24 mouse cellular contexts compared by ENCODE assay signal in genomic region chr3:119419745-119420144, GRCm38 (mm10).
DNase-seq lines count a peak whose midpoint lies in the region; ATAC-seq and TF ChIP-seq lines count a peak whose summit lies in the region.
"Had no signal": no experiment of that assay in that cellular context is flagged by ENCODE, and none has a peak within 500 bp of the region (broad histone marks: within the 10 kb centered on the region; RNA-seq: fewer than 3 reads in every experiment).

No protein-coding gene starts in this region.

- H3K9me3 ChIP-seq in forebrain, embryonic 14.5 days (replicated peaks; ENCODE audit: control insufficient read depth, low read length), result no peaks in the 10 kb centered on the region
- no peaks in the 10 kb centered on the region for H3K9me3 ChIP-seq in forebrain, embryonic 11.5 days (ENCODE audit: control insufficient read depth, low read length)
- no peaks in the 10 kb centered on the region for H3K9me3 ChIP-seq in forebrain, postnatal 0 days (ENCODE audit: low read length)
- H3K9me3 ChIP-seq: midbrain, embryonic 15.5 days; stomach, embryonic 15.5 days had no signal

- no peak for TF ChIP-seq CTCF in brain, embryonic 14.5 days (IDR thresholded peaks at IDR 0.05; ENCODE audit: borderline replicate concordance, extremely low read depth, insufficient read depth, insufficient read length)
- no peak for TF ChIP-seq CTCF in forebrain, postnatal 0 days (IDR thresholded peaks at IDR 0.05; ENCODE audit: low read depth)

- H3K4me3 ChIP-seq in forebrain, embryonic 14.5 days (ENCODE audit: low read depth, low read length), result no peak overlapping the region
- no peak overlapping the region for H3K4me3 ChIP-seq in forebrain, embryonic 11.5 days (ENCODE audit: low read depth, low read length)
- H3K4me3 ChIP-seq in forebrain, postnatal 0 days (ENCODE audit: low read depth, low read length), result no peak overlapping the region
- H3K4me3 ChIP-seq: gastrocnemius, adult 2 months; limb, embryonic 13.5 days; liver, embryonic 13.5 days; midbrain, embryonic 15.5 days; stomach, embryonic 15.5 days had no signal

- H3K4me2 ChIP-seq in forebrain, embryonic 14.5 days (ENCODE audit: low read length), result no peak overlapping the region
- no peak overlapping the region for H3K4me2 ChIP-seq in forebrain, embryonic 11.5 days (ENCODE audit: low read depth, low read length, severe bottlenecking)
- H3K4me2 ChIP-seq in forebrain, postnatal 0 days (ENCODE audit: low read depth), result no peak overlapping the region
- H3K4me2 ChIP-seq: heart, embryonic 11.5 days; hindbrain, embryonic 14.5 days; limb, embryonic 13.5 days; liver, embryonic 13.5 days; midbrain, embryonic 15.5 days; stomach, embryonic 15.5 days had no signal

- no peak overlapping the region; the same call in 1 of the 2 replicates for H3K27ac ChIP-seq in forebrain, embryonic 14.5 days (ENCODE audit: low read depth, low read length)
- no peak overlapping the region for H3K27ac ChIP-seq in forebrain, embryonic 11.5 days (ENCODE audit: low read depth, low read length)
- H3K27ac ChIP-seq in forebrain, postnatal 0 days (ENCODE audit: low read depth, low read length), result 0 out of 2 replicates have a peak overlapping the region, but pooled peaks have one; percentile 2
- H3K27ac ChIP-seq: gastrocnemius, adult 2 months; hindbrain, embryonic 14.5 days; limb, embryonic 13.5 days; liver, embryonic 13.5 days; midbrain, embryonic 15.5 days; stomach, embryonic 15.5 days had no signal

- no peak overlapping the region for H3K9ac ChIP-seq in forebrain, embryonic 14.5 days (ENCODE audit: low read length)
- H3K9ac ChIP-seq in forebrain, embryonic 11.5 days (ENCODE audit: low read length), result no peak overlapping the region
- H3K9ac ChIP-seq in forebrain, postnatal 0 days, result no peak overlapping the region
- H3K9ac ChIP-seq: hindbrain, embryonic 14.5 days; limb, embryonic 13.5 days; liver, embryonic 13.5 days; midbrain, embryonic 15.5 days; stomach, embryonic 15.5 days had no signal

- DNase-seq in forebrain, embryonic 14.5 days (ENCODE audit: low spot score), result peak; percentile 39
- no peak for DNase-seq in forebrain, embryonic 11.5 days (ENCODE audit: low spot score)
- DNase-seq in left cerebral cortex, postnatal 4 days, result peak; percentile 13
- no peak for DNase-seq in left cerebral cortex, postnatal 25 days (ENCODE audit: low spot score in 2 of 2)
- peak; percentile 70 for DNase-seq in brain, embryonic 14.5 days (ENCODE audit: low read depth)
- no peak for DNase-seq in forebrain, postnatal 0 days
- DNase-seq: adrenal gland, adult 8-10 months; B cell, adult 2 months; cerebellum, adult 9-10 months; gastrocnemius, adult 2 months; gastrocnemius, postnatal 36 days; heart, adult 18-20 months; heart, postnatal 36 days; kidney, adult 18-20 months; kidney, postnatal 4 days; liver, embryonic 13.5 days; lung, adult 18-20 months had no signal

- WGBS in forebrain, embryonic 14.5 days, result 60% methylated on average over 2 of the region's 2 CpGs
- 90% methylated on average over 2 of the region's 2 CpGs for whole genome bisulfite sequencing in forebrain, embryonic 11.5 days
- WGBS in forebrain, postnatal 0 days, result 37% methylated on average over 2 of the region's 2 CpGs

- intact Hi-C loops in left cerebral cortex, postnatal 4 days (cut with DNase I), result no loop called here
- intact Hi-C loops in left cerebral cortex, postnatal 25 days (cut with DNase I), result no loop called here

- H3K27me3 ChIP-seq in forebrain, embryonic 14.5 days (replicated peaks; ENCODE audit: control insufficient read depth, insufficient read depth, low read length), result no peaks in the 10 kb centered on the region
- H3K27me3 ChIP-seq in forebrain, embryonic 11.5 days (ENCODE audit: control insufficient read depth, insufficient read depth, low read length), result no peaks in the 10 kb centered on the region
- H3K27me3 ChIP-seq in forebrain, postnatal 0 days (ENCODE audit: insufficient read depth, low read length), result no peaks in the 10 kb centered on the region
- H3K27me3 ChIP-seq: limb, embryonic 13.5 days; liver, embryonic 13.5 days; midbrain, embryonic 15.5 days; stomach, embryonic 15.5 days had no signal

- no peaks in the 10 kb centered on the region for H3K36me3 ChIP-seq in forebrain, embryonic 14.5 days (ENCODE audit: control insufficient read depth, insufficient read depth, low read length)
- no peaks in the 10 kb centered on the region for H3K36me3 ChIP-seq in forebrain, embryonic 11.5 days (ENCODE audit: control insufficient read depth, insufficient read depth, low read length)
- H3K36me3 ChIP-seq in forebrain, postnatal 0 days (ENCODE audit: insufficient read depth), result no peaks in the 10 kb centered on the region
- H3K36me3 ChIP-seq: limb, embryonic 13.5 days; liver, embryonic 13.5 days; midbrain, embryonic 15.5 days; stomach, embryonic 15.5 days had no signal

- ATAC-seq in forebrain, embryonic 14.5 days, result peak; percentile 69
- no peak for ATAC-seq in forebrain, embryonic 11.5 days (replicated peaks; ENCODE audit: low FRiP score)
- no peak for ATAC-seq in forebrain, postnatal 0 days
- ATAC-seq: activated CD4-positive, CD25-positive, alpha-beta regulatory T cell, adult 4 months; lung, postnatal 0 days; midbrain, embryonic 15.5 days had no signal

- peaks cover 11% of the 10 kb centered on the region; the same call in 1 of the 2 replicates for H3K4me1 ChIP-seq in forebrain, embryonic 14.5 days (ENCODE audit: control insufficient read depth, insufficient read depth, low read length)
- H3K4me1 ChIP-seq in forebrain, embryonic 11.5 days (replicated peaks; ENCODE audit: control insufficient read depth, insufficient read depth, low read length), result no peaks in the 10 kb centered on the region
- no peaks in the 10 kb centered on the region for H3K4me1 ChIP-seq in forebrain, postnatal 0 days (ENCODE audit: insufficient read depth)
- H3K4me1 ChIP-seq: limb, embryonic 13.5 days; liver, embryonic 13.5 days; midbrain, embryonic 15.5 days; stomach, embryonic 15.5 days had no signal

- TF ChIP-seq POLR2A in brain, embryonic 14.5 days (IDR thresholded peaks at IDR 0.05; ENCODE audit: borderline replicate concordance, extremely low read depth, insufficient read depth, insufficient read length, poor library complexity, severe bottlenecking), result no peak

Comparison
In these comparisons a context has a peak if more than half of its experiments do, and no peak if none do; other contexts are left out.
1. DNase-seq: peak in forebrain, embryonic 14.5 days (single experiment), left cerebral cortex, postnatal 4 days (single experiment) and brain, embryonic 14.5 days (single experiment); none in forebrain, embryonic 11.5 days (single experiment), left cerebral cortex, postnatal 25 days (0 of 2) and forebrain, postnatal 0 days (single experiment).